Mouse (Mus musculus) CH12.LX (cell line): ENCODE measurements around the gene Pcca. TPM values are rescaled to one million over a fixed set of nuclear protein-coding genes. Genes with fewer than 3 reads are reported as not detected.

Source experiments
- DNase-seq: peaks from one replicate; pipeline ENCODE4 v3.0.0-alpha.2; 2013; ENCODE audit errors: extremely low read depth
- H3K27ac ChIP-seq: 2 replicates; pipeline ENCODE4 v1.5.1; 2012; ENCODE audit warnings: low read depth, mild to moderate bottlenecking, control low read depth, moderate library complexity; ENCODE audit not compliant: insufficient read depth
- H3K27me3 ChIP-seq: replicated peaks from 2 replicates; pipeline ENCODE3; 2012; ENCODE audit warnings: inconsistent platforms
- H3K36me3 ChIP-seq, 2 experiments: replicated peaks in 1 of 2; 2 replicates each; pipeline versions ENCODE3 to v1.6.1; 2012; ENCODE audit warnings: inconsistent platforms in 1 of 2, low read length in 1 of 2, mild to moderate bottlenecking in 1 of 2, mixed read lengths in 1 of 2, moderate library complexity in 1 of 2; ENCODE audit not compliant: control insufficient read depth in 1 of 2, insufficient read depth in 1 of 2
- H3K4me1 ChIP-seq, 2 experiments: 2 replicates each; pipeline ENCODE4 v1.6.1; 2012; ENCODE audit warnings: inconsistent platforms in 1 of 2, moderate library complexity in 1 of 2; ENCODE audit not compliant: insufficient read depth in 2 of 2, control insufficient read depth in 1 of 2
- H3K4me2 ChIP-seq: 2 replicates; pipeline ENCODE4 v1.6.1; 2012; ENCODE audit warnings: low read depth, mild to moderate bottlenecking, control low read depth; ENCODE audit not compliant: poor library complexity, insufficient read depth, severe bottlenecking
- H3K4me3 ChIP-seq, 3 experiments: fragments of 150-350 bp in 1 of 3; sonication (generic) in 1 of 3; replicated peaks in 1 of 3; 2 replicates each; pipeline versions ENCODE3 to v1.5.1; 2011 to 2012; ENCODE audit warnings: low read depth in 2 of 3, low read length in 2 of 3, mild to moderate bottlenecking in 2 of 3, moderate library complexity in 2 of 3, control low read depth in 1 of 3, improper control_type of control experiment in 1 of 3, inconsistent platforms in 1 of 3, mixed read lengths in 1 of 3; ENCODE audit not compliant: poor library complexity in 1 of 3
- H3K79me2 ChIP-seq: replicated peaks from 2 replicates; pipeline ENCODE4 v1.6.1; 2012; ENCODE audit warnings: mild to moderate bottlenecking, moderate library complexity; ENCODE audit not compliant: control insufficient read depth, poor library complexity, insufficient read depth, severe bottlenecking; ENCODE audit errors: extremely low read depth
- H3K9ac ChIP-seq: 2 replicates; pipeline ENCODE4 v1.6.1; 2012; ENCODE audit warnings: low read depth, mild to moderate bottlenecking, control low read depth, moderate library complexity; ENCODE audit not compliant: insufficient read depth
- H3K9me3 ChIP-seq: replicated peaks from 2 replicates; pipeline ENCODE3; 2012; ENCODE audit warnings: low read length, inconsistent platforms, mixed read lengths
- CHD2 ChIP-seq: IDR thresholded peaks from 2 replicates; pipeline ENCODE4 v1.6.1; 2011; ENCODE audit warnings: low read length, improper control_type of control experiment
- EP300 ChIP-seq: IDR thresholded peaks from 2 replicates; pipeline ENCODE4 v1.6.1; 2011; ENCODE audit warnings: low read length, improper control_type of control experiment
- ETS1 ChIP-seq: conservative IDR thresholded peaks from 2 replicates; pipeline ENCODE4 v1.6.1; 2012; ENCODE audit warnings: low read depth, mild to moderate bottlenecking, inconsistent platforms, low read length, improper control_type of control experiment, moderate library complexity
- IRF4 ChIP-seq: IDR thresholded peaks from 2 replicates; pipeline ENCODE4 v1.6.1; 2014; ENCODE audit warnings: low read depth, mild to moderate bottlenecking, inconsistent platforms, low read length, improper control_type of control experiment
- KAT2A ChIP-seq: IDR thresholded peaks from 2 replicates; pipeline ENCODE4 v1.6.1; 2012; ENCODE audit warnings: low read length, improper control_type of control experiment, inconsistent platforms; ENCODE audit not compliant: insufficient replicate concordance
- MAFK ChIP-seq: IDR thresholded peaks from 2 replicates; pipeline ENCODE4 v1.6.1; 2011; ENCODE audit warnings: low read length, improper control_type of control experiment; ENCODE audit not compliant: insufficient replicate concordance
- MAZ ChIP-seq: IDR thresholded peaks from 2 replicates; pipeline ENCODE4 v1.6.1; 2012; ENCODE audit warnings: low read depth, mild to moderate bottlenecking, inconsistent platforms, low read length, improper control_type of control experiment, moderate library complexity
- MEF2A ChIP-seq: IDR thresholded peaks from 2 replicates; pipeline ENCODE4 v1.6.1; 2014; ENCODE audit warnings: low read depth, mild to moderate bottlenecking, inconsistent platforms, low read length, improper control_type of control experiment, borderline replicate concordance
- MYC ChIP-seq: IDR thresholded peaks from 2 replicates; pipeline ENCODE4 v1.6.1; 2011; ENCODE audit warnings: low read depth, mild to moderate bottlenecking, improper control_type of control experiment, low read length
- RCOR1 ChIP-seq: conservative IDR thresholded peaks from 2 replicates; pipeline ENCODE4 v1.6.1; 2012; ENCODE audit warnings: low read depth, mild to moderate bottlenecking, inconsistent platforms, low read length, improper control_type of control experiment
- SIN3A ChIP-seq: IDR thresholded peaks from 2 replicates; pipeline ENCODE4 v1.6.1; 2012; ENCODE audit warnings: low read length, improper control_type of control experiment, inconsistent platforms
- TBP ChIP-seq: conservative IDR thresholded peaks from 2 replicates; pipeline ENCODE4 v1.6.1; 2011; ENCODE audit warnings: low read depth, low read length, improper control_type of control experiment
- USF1 ChIP-seq: IDR thresholded peaks from 2 replicates; pipeline ENCODE4 v1.6.1; 2014; ENCODE audit warnings: low read depth, mild to moderate bottlenecking, inconsistent platforms, low read length, improper control_type of control experiment
- USF2 ChIP-seq: conservative IDR thresholded peaks from 2 replicates; pipeline ENCODE4 v1.6.1; 2011; ENCODE audit warnings: low read depth, low read length, improper control_type of control experiment
- ZC3H11A ChIP-seq: IDR thresholded peaks from 2 replicates; pipeline ENCODE4 v1.6.1; 2012; ENCODE audit warnings: low read depth, mild to moderate bottlenecking, inconsistent platforms, low read length, improper control_type of control experiment
- ZMIZ1 ChIP-seq: IDR thresholded peaks from 2 replicates; pipeline ENCODE4 v1.6.1; 2012; ENCODE audit warnings: low read depth, mild to moderate bottlenecking, inconsistent platforms, low read length, improper control_type of control experiment
- dilution Hi-C: fragments of 300-500 bp; cut with MboI; formaldehyde crosslinking; loops from 2 replicates; pipeline ENCODE4 v1.14.3; 2020; ENCODE audit warnings: low sequenced_read_pairs; ENCODE audit not compliant: extremely low pct_unique_long_range_greater_than_20kb, extremely low pct_ligation_motif_present
- in situ Hi-C: fragments of 300-500 bp; cut with MboI; formaldehyde crosslinking; loops from 3 replicates; pipeline ENCODE4 v1.14.3; 2019; ENCODE audit warnings: low sequenced_read_pairs, low pct_ligation_motif_present, low pct_unique_long_range_greater_than_20kb, mixed read lengths
- polyA plus RNA-seq: library from polyadenylated mRNA; unstranded; fragments of >175 nt; gene quantifications from 2 replicates; pipeline ENCODE4 v1.2.1, GENCODE M21; 2012; ENCODE audit warnings: low read depth; ENCODE audit not compliant: insufficient read length
- total RNA-seq, 2 experiments: library from RNA; depleted of rRNA; stranded (reverse); fragments of 300-350 nt in 1 of 2; fragments of >200 nt in 1 of 2; gene quantifications; 2 replicates each; pipeline ENCODE4 v1.2.3; 2012 to 2014

Pcca gene
- total and polyA plus RNA-seq, 3 experiments = 11.2 to 39.0 (median 23.8) TPM

GRCm38 (mm10) chr14:122648214-122648613, 114.1 kb downstream of the Pcca start:
- dilution Hi-C loops = no loop called here

GRCm38 (mm10) chr14:122649336-122649950, 115.3 kb downstream of the Pcca start:
- dilution Hi-C loops = no loop called here
- Histone ChIP-seq H3K4me2 (no peak overlapping the region), H3K36me3 (peaks cover 0 to 13% of the 10 kb centered on the region in 2 experiments), H3K27me3 (no peaks in the 10 kb centered on the region), H3K4me3 (no peak overlapping the region), H3K4me1 (peaks cover 0 to 2% of the 10 kb centered on the region in 2 experiments; a peak in 1 of 4 replicates), H3K9ac (no peak overlapping the region), H3K9me3 (no peaks in the 10 kb centered on the region), H3K79me2 (no peaks in the 10 kb centered on the region), H3K27ac (no peak overlapping the region)
- in situ Hi-C loops = loop anchor here (25.0 kb wide), 1 partner anchor 437 kb away; no protein-coding TSS in a partner anchor
- no peak for DNase-seq
- no peak for TF ChIP-seq IRF4
- TF ChIP-seq MAFK = no peak
- no peak for TF ChIP-seq ZMIZ1
- TF ChIP-seq MYC = no peak
- TF ChIP-seq ZC3H11A = no peak
- no peak for TF ChIP-seq RCOR1

More at GRCm38 (mm10) chr14:122648214-122648613, 114.1 kb downstream of the Pcca start:
- Histone ChIP-seq H3K27me3 (no peaks in the 10 kb centered on the region), H3K9me3 (no peaks in the 10 kb centered on the region), H3K79me2 (no peaks in the 10 kb centered on the region), H3K9ac (no peak overlapping the region), H3K4me2 (no peak overlapping the region), H3K36me3 (peaks cover 0 to 11% of the 10 kb centered on the region in 2 experiments), H3K27ac (no peak overlapping the region), H3K4me1 (peaks cover 0 to 9% of the 10 kb centered on the region in 2 experiments; a peak in 1 of 4 replicates), H3K4me3 (no peak overlapping the region)
- TF ChIP-seq USF1 = no peak
- no peak for TF ChIP-seq MEF2A
- no peak for TF ChIP-seq RCOR1
- TF ChIP-seq SIN3A = no peak
- TF ChIP-seq MAZ = no peak
- TF ChIP-seq ETS1 = no peak
- TF ChIP-seq TBP = no peak
- in situ Hi-C loops = loop anchor here (25.0 kb wide), 1 partner anchor 436 kb away; no protein-coding TSS in a partner anchor
- DNase-seq = no peak

- dilution Hi-C loops = no loop called here
- Histone ChIP-seq H3K4me3 (no peak overlapping the region), H3K27ac (no peak overlapping the region), H3K36me3 (peaks cover 0 to 13% of the 10 kb centered on the region in 2 experiments), H3K9me3 (no peaks in the 10 kb centered on the region), H3K4me1 (no peaks in the 10 kb centered on the region), H3K4me2 (no peak overlapping the region), H3K79me2 (no peaks in the 10 kb centered on the region), H3K27me3 (no peaks in the 10 kb centered on the region), H3K9ac (no peak overlapping the region)
- in situ Hi-C loops = no loop called here
- no peak for DNase-seq
- TF ChIP-seq CHD2 = no peak
- TF ChIP-seq KAT2A = no peak
- TF ChIP-seq EP300 = no peak
- TF ChIP-seq USF2 = no peak
These were observed 117.6 kb downstream of the Pcca start for GRCm38 (mm10) chr14:122651681-122652080.
